8 mouse cellular contexts compared by ENCODE assay signal in the genomic region with DNA sequence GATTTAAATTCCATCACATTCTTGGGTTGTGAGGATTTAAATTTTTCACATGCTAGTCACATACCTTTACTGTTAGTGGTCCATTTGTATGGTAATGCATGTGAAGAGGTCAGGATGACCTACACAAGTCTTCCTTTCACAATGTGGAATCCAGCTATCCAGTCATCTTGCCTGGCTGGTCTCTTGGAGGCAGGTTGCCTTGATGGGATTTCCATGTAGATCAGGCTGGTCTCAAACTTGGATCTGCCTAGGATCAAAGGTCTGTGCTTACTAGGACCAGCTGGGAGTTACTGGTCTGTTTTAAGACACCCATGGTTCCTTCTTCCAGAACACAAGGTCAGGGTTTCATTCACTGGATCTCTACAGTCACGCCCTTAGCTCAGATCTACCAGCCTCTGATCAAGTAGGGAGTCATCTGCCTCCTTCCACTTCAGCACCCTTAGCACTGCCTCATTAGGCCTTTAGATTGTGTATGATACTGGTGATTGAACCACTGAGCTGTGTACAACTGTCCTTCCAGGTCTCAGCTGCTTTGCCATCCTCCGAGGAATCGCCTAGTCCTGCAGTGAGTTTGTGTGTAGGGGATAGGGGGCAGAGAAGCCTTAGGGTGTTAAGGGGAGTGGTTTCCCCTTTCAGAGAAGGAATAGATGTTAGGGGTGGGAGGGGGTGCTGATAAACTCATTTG. TPM values are rescaled to one million over a fixed set of nuclear protein-coding genes. Genes with fewer than 3 reads are reported as not detected.
DNase-seq lines count a peak whose midpoint lies in the region; ATAC-seq lines count a peak whose summit lies in the region.

No protein-coding gene starts in this region.

- no peak overlapping the region for H3K9ac ChIP-seq in heart, embryonic 14.5 days (ENCODE audit: low read length)
- H3K9ac ChIP-seq in hindbrain, embryonic 13.5 days: no peak overlapping the region
- no peak overlapping the region for H3K9ac ChIP-seq in midbrain, embryonic 11.5 days (ENCODE audit: low read length)

- H3K27me3 ChIP-seq in heart, embryonic 14.5 days (ENCODE audit: control insufficient read depth, insufficient read depth, low read length): no peaks in the 10 kb centered on the region
- no peaks in the 10 kb centered on the region for H3K27me3 ChIP-seq in hindbrain, embryonic 13.5 days
- H3K27me3 ChIP-seq in midbrain, embryonic 11.5 days (ENCODE audit: control insufficient read depth, insufficient read depth, low read length): no peaks in the 10 kb centered on the region

- no peak for DNase-seq in heart, adult 18-20 months
- peak; percentile 82 for DNase-seq in embryo, embryonic 10 days (ENCODE audit: low spot score)
- peak; percentile 90 for DNase-seq in midbrain, embryonic 11.5 days (ENCODE audit: low spot score, missing footprints)
- no peak for DNase-seq in thymus, postnatal 4 days
- DNase-seq in thymus, postnatal 14 days: no peak
- no peak for DNase-seq in left cerebral cortex, postnatal 36 days (ENCODE audit: low spot score in 2 of 2)

- H3K4me2 ChIP-seq in heart, embryonic 14.5 days (ENCODE audit: low read length): no peak overlapping the region
- no peak overlapping the region for H3K4me2 ChIP-seq in hindbrain, embryonic 13.5 days
- H3K4me2 ChIP-seq in midbrain, embryonic 11.5 days: no peak overlapping the region

- WGBS in heart, embryonic 14.5 days: 19% methylated on average over 3 of the region's 3 CpGs
- 17% methylated on average over 3 of the region's 3 CpGs for WGBS in hindbrain, embryonic 13.5 days
- WGBS in midbrain, embryonic 11.5 days: 9% methylated on average over 3 of the region's 3 CpGs

- no peak for ATAC-seq in heart, embryonic 14.5 days (ENCODE audit: insufficient number of reproducible peaks, insufficient read depth, low FRiP score, low read depth)
- peak; percentile 24; the same call in 1 of the 2 replicates for ATAC-seq in hindbrain, embryonic 13.5 days (ENCODE audit: low FRiP score)
- ATAC-seq in midbrain, embryonic 11.5 days (ENCODE audit: low FRiP score): peak; percentile 14

- H3K4me1 ChIP-seq in heart, embryonic 14.5 days (ENCODE audit: control insufficient read depth in 2 of 2, insufficient read depth in 2 of 2, low read length in 2 of 2): peaks cover 0 to 10% of the 10 kb centered on the region in 2 experiments; a peak in 2 of 4 replicates
- peaks cover 27% of the 10 kb centered on the region for H3K4me1 ChIP-seq in hindbrain, embryonic 13.5 days (replicated peaks)
- H3K4me1 ChIP-seq in midbrain, embryonic 11.5 days (ENCODE audit: control insufficient read depth, insufficient read depth, low read length): peaks cover 12% of the 10 kb centered on the region

- H3K27ac ChIP-seq in heart, embryonic 14.5 days (replicated peaks in 1 of 2; ENCODE audit: control insufficient read depth in 1 of 2, insufficient read depth in 1 of 2, low read depth in 2 of 2, low read length in 2 of 2): peak overlapping the region; percentile 25 to 53
- H3K27ac ChIP-seq in hindbrain, embryonic 13.5 days: peak overlapping the region; percentile 49
- H3K27ac ChIP-seq in midbrain, embryonic 11.5 days (ENCODE audit: low read depth, low read length): peak overlapping the region; percentile 61

- H3K4me3 ChIP-seq in heart, embryonic 14.5 days (ENCODE audit: control insufficient read depth in 1 of 2, insufficient read depth in 1 of 2, low read depth in 1 of 2, low read length in 2 of 2): no peak overlapping the region
- H3K4me3 ChIP-seq in hindbrain, embryonic 13.5 days: no peak overlapping the region
- H3K4me3 ChIP-seq in midbrain, embryonic 11.5 days (ENCODE audit: low read depth, low read length): no peak overlapping the region

- no peaks in the 10 kb centered on the region for H3K9me3 ChIP-seq in heart, embryonic 14.5 days (ENCODE audit: control insufficient read depth, low read length)
- no peaks in the 10 kb centered on the region for H3K9me3 ChIP-seq in hindbrain, embryonic 13.5 days
- H3K9me3 ChIP-seq in midbrain, embryonic 11.5 days (ENCODE audit: control insufficient read depth, low read length): no peaks in the 10 kb centered on the region

- H3K36me3 ChIP-seq in heart, embryonic 14.5 days (ENCODE audit: control insufficient read depth, insufficient read depth, low read length): peaks cover 65% of the 10 kb centered on the region
- H3K36me3 ChIP-seq in hindbrain, embryonic 13.5 days: peaks cover 51% of the 10 kb centered on the region
- H3K36me3 ChIP-seq in midbrain, embryonic 11.5 days (ENCODE audit: control insufficient read depth, insufficient read depth, low read length): peaks cover 8% of the 10 kb centered on the region; the same call in 1 of the 2 replicates

- intact Hi-C loops in left cerebral cortex, postnatal 36 days (cut with DNase I): no loop called here

RNA-seq across cellular contexts. Expression of gene Zbtb37, which starts 5.2 kb away (rescaled TPM):
- polyA plus RNA-seq in heart, embryonic 14.5 days (2014; fragmentation: Nextera tagmentation; extraction: Ambion mirVana): 9.4 and 9.7 TPM in 2 replicates
- 10 to 100 TPM; 14.2 to 15.7 TPM for total RNA-seq in heart, adult 18-20 months (2021)
- 10.7 and 11.5 TPM in 2 replicates for polyA plus RNA-seq in hindbrain, embryonic 13.5 days (2015; fragmentation: Nextera tagmentation; extraction: Ambion mirVana)
- 10.7 and 15.0 TPM in 2 replicates for polyA plus RNA-seq in midbrain, embryonic 11.5 days (2014; fragmentation: Nextera tagmentation; extraction: Ambion mirVana)
- total RNA-seq in left cerebral cortex, postnatal 36 days (2021): 10 to 100 TPM; 17.9 to 19.4 TPM

RNA-seq across cellular contexts. Expression of gene Dars2, which starts 30.6 kb away (rescaled TPM):
- 27.4 and 34.0 TPM in 2 replicates for polyA plus RNA-seq in heart, embryonic 14.5 days (2014; fragmentation: Nextera tagmentation; extraction: Ambion mirVana)
- 10 to 100 TPM; 25.3 to 28.4 TPM for total RNA-seq in heart, adult 18-20 months (2021)
- polyA plus RNA-seq in hindbrain, embryonic 13.5 days (2015; fragmentation: Nextera tagmentation; extraction: Ambion mirVana): 26.2 and 28.4 TPM in 2 replicates
- polyA plus RNA-seq in midbrain, embryonic 11.5 days (2014; fragmentation: Nextera tagmentation; extraction: Ambion mirVana): 56.3 and 58.7 TPM in 2 replicates
- 10 to 100 TPM; 23.3 to 27.6 TPM for total RNA-seq in left cerebral cortex, postnatal 36 days (2021)

RNA-seq across cellular contexts. Expression of gene Cenpl, which starts 30.6 kb away (rescaled TPM):
- polyA plus RNA-seq in heart, embryonic 14.5 days (2014; fragmentation: Nextera tagmentation; extraction: Ambion mirVana): 16.6 and 19.0 TPM in 2 replicates
- 1 to 10 TPM; 1.0 to 1.2 TPM for total RNA-seq in heart, adult 18-20 months (2021)
- 13.1 and 13.2 TPM in 2 replicates for polyA plus RNA-seq in hindbrain, embryonic 13.5 days (2015; fragmentation: Nextera tagmentation; extraction: Ambion mirVana)
- 41.6 and 45.8 TPM in 2 replicates for polyA plus RNA-seq in midbrain, embryonic 11.5 days (2014; fragmentation: Nextera tagmentation; extraction: Ambion mirVana)
- total RNA-seq in left cerebral cortex, postnatal 36 days (2021): 1 to 10 TPM; 1.1 to 1.8 TPM

Comparison
In these comparisons a context has a peak if more than half of its experiments do, and no peak if none do; other contexts are left out.
1. DNase-seq: peak in embryo, embryonic 10 days (single experiment) and midbrain, embryonic 11.5 days (single experiment); none in heart, adult 18-20 months (0 of 2), thymus, postnatal 4 days (single experiment), thymus, postnatal 14 days (single experiment) and left cerebral cortex, postnatal 36 days (0 of 2).
2. Peak in every context shown above with its lines, with median percentiles within 50 percentile points of each other: H3K27ac ChIP-seq.